Mouse (Mus musculus) stomach, embryonic 16.5 days (tissue): Measurements from ENCODE around the gene Tespa1. TPM values are rescaled to one million over a fixed set of nuclear protein-coding genes. Genes with fewer than 3 reads are reported as not detected.
"Not testable (repeated sequence)": the region's sequence is repeated elsewhere in the genome, so short reads cannot be mapped to it uniquely, and the experiment has no call there.

Source experiments
- ATAC-seq: fragments of 200-750 bp; cut with Nextera tagmentation; 2 replicates; pipeline ENCODE4 v1.8.0; 2017; ENCODE audit warnings: moderate number of reproducible peaks, moderate TSS enrichment; ENCODE audit not compliant: insufficient read depth, low FRiP score
- H3K27ac ChIP-seq: fragments of 300-500 bp; sonication (generic); 2 replicates; pipeline ENCODE4 v1.5.1; 2014; ENCODE audit warnings: low read length
- H3K27me3 ChIP-seq: fragments of 300-500 bp; sonication (generic); 2 replicates; pipeline ENCODE4 v1.6.1; 2014; ENCODE audit warnings: low read length, control low read depth, mixed read lengths; ENCODE audit not compliant: control insufficient read depth, insufficient read depth
- H3K36me3 ChIP-seq: fragments of 300-500 bp; sonication (generic); 2 replicates; pipeline ENCODE4 v1.6.1; 2014; ENCODE audit warnings: low read length; ENCODE audit not compliant: control insufficient read depth, insufficient read depth
- H3K4me1 ChIP-seq: fragments of 300-500 bp; sonication (generic); 2 replicates; pipeline ENCODE4 v1.6.1; 2014; ENCODE audit warnings: low read length, control low read depth, mixed read lengths; ENCODE audit not compliant: control insufficient read depth, insufficient read depth
- H3K4me2 ChIP-seq: fragments of 300-500 bp; sonication (generic); 2 replicates; pipeline ENCODE4 v1.6.1; 2014; ENCODE audit warnings: low read depth, low read length, mixed read lengths
- H3K4me3 ChIP-seq: fragments of 300-500 bp; sonication (generic); replicated peaks from 2 replicates; pipeline ENCODE4 v1.5.1; 2014; ENCODE audit warnings: mild to moderate bottlenecking, low read length
- H3K9ac ChIP-seq: fragments of 300-500 bp; sonication (generic); 2 replicates; pipeline ENCODE4 v1.6.1; 2014; ENCODE audit warnings: low read length
- H3K9me3 ChIP-seq: fragments of 300-500 bp; sonication (generic); replicated peaks from 2 replicates; pipeline ENCODE4 v1.6.1; 2016; ENCODE audit warnings: low read length, control low read depth; ENCODE audit not compliant: control insufficient read depth
- WGBS: fragments of 180-500 bp; shearing (Covaris S2); extraction: QIAGEN DNeasy Blood & Tissue Kit; methylation state at CpG from one replicate; pipeline ENCODE4 v1.1.7; 2014; 5-methylcytosine and 5-hydroxymethylcytosine counted together
- polyA plus RNA-seq: library from polyadenylated mRNA; unstranded; fragments of >200 nt; fragmentation: Nextera tagmentation; extraction: Ambion mirVana; gene quantifications from 2 replicates; pipeline ENCODE4 v1.2.1, GENCODE M21; 2015

Gene Tespa1
- polyA plus RNA-seq, result 0.74 and 1.6 TPM in 2 replicates

GRCm38 (mm10) chr10:130322637-130323036 lies at the start of gene Tespa1:
Gene Tespa1, plus strand, starts transcription at chr10:130322870.
- no peak within 1 kb of the TSS for H3K27ac ChIP-seq
- no peaks in the 10 kb centered on the region for H3K36me3 ChIP-seq
- H3K4me2 ChIP-seq, result no peak within 1 kb of the TSS
- no peaks in the 10 kb centered on the region for H3K4me1 ChIP-seq
- no peak for ATAC-seq
- 75% methylated on average over 5 of the region's 5 CpGs for WGBS
- H3K4me3 ChIP-seq, result no peak within 1 kb of the TSS
- H3K9me3 ChIP-seq, result no peaks in the 10 kb centered on the region
- H3K9ac ChIP-seq, result no peak within 1 kb of the TSS
- H3K27me3 ChIP-seq, result no peaks in the 10 kb centered on the region

- Histone ChIP-seq H3K9me3 (no peaks in the 10 kb centered on the region), H3K4me3 (no peak overlapping the region), H3K4me2 (no peak overlapping the region), H3K4me1 (no peaks in the 10 kb centered on the region), H3K27ac (no peak overlapping the region), H3K27me3 (no peaks in the 10 kb centered on the region), H3K36me3 (no peaks in the 10 kb centered on the region), H3K9ac (no peak overlapping the region)
- 79% methylated on average over 2 of the region's 2 CpGs for WGBS
- ATAC-seq, result no peak
Observed at GRCm38 (mm10) chr10:130275759-130276158, 46.9 kb upstream of the Tespa1 start.

GRCm38 (mm10) chr10:130276496-130276895 lies 46.2 kb upstream of the Tespa1 start:
- Histone ChIP-seq H3K4me2 (no peak overlapping the region), H3K9me3 (no peaks in the 10 kb centered on the region), H3K27ac (no peak overlapping the region), H3K4me1 (no peaks in the 10 kb centered on the region), H3K4me3 (no peak overlapping the region), H3K27me3 (no peaks in the 10 kb centered on the region), H3K9ac (no peak overlapping the region), H3K36me3 (no peaks in the 10 kb centered on the region)
- ATAC-seq, result no peak
- 75% methylated on average over 2 of the region's 2 CpGs for WGBS

DNA sequence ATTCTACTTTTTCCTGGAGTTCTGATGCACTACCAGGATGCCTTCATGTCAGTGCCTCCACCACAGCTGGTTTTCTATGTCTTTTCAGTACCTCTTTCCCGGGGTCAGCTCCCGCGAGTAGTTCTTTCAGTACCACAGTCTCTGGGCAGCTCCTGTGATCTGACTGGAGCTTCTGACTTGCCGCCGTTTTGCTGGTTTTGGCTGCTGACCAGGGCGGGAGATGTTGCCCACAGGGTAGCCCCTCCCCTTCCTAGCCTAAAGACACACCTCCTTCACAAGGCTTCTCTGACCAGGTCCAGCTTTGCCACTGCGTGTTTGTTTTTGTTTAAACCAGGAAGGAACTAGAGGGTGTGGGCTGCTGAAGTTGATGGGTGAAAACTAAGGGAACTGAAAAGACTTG lies 42.6 kb upstream of the Tespa1 start, which contains the start of gene Neurod4:
Neurod4 (minus strand) TSS at position 175 of the 400 bp plus-strand sequence.
- 0% methylated on average over 7 of the region's 7 CpGs for WGBS
- no peak within 1 kb of the TSS for H3K27ac ChIP-seq
- ATAC-seq, result peak; percentile 58; the same call in 1 of the 2 replicates
- H3K9me3 ChIP-seq, result no peaks in the 10 kb centered on the region
- no peaks in the 10 kb centered on the region for H3K36me3 ChIP-seq
- H3K4me2 ChIP-seq, result no peak within 1 kb of the TSS
- no peaks in the 10 kb centered on the region for H3K27me3 ChIP-seq
- no peak within 1 kb of the TSS for H3K4me3 ChIP-seq
- H3K4me1 ChIP-seq, result no peaks in the 10 kb centered on the region
- no peak within 1 kb of the TSS for H3K9ac ChIP-seq

GRCm38 (mm10) chr10:130281982-130282449 lies 40.7 kb upstream of the Tespa1 start:
- 14% methylated on average over 1 of the region's 1 CpGs for WGBS
- ATAC-seq, result no peak
- Histone ChIP-seq H3K9ac (no peak overlapping the region), H3K27me3 (no peaks in the 10 kb centered on the region), H3K4me1 (no peaks in the 10 kb centered on the region), H3K4me2 (no peak overlapping the region), H3K4me3 (no peak overlapping the region), H3K36me3 (no peaks in the 10 kb centered on the region), H3K9me3 (no peaks in the 10 kb centered on the region), H3K27ac (no peak overlapping the region)

- Histone ChIP-seq H3K9ac (no peak overlapping the region), H3K4me3 (no peak overlapping the region), H3K36me3 (no peaks in the 10 kb centered on the region), H3K9me3 (no peaks in the 10 kb centered on the region), H3K4me2 (no peak overlapping the region), H3K27me3 (no peaks in the 10 kb centered on the region), H3K27ac (no peak overlapping the region), H3K4me1 (no peaks in the 10 kb centered on the region)
- 60% methylated on average over 1 of the region's 1 CpGs for WGBS
- no peak for ATAC-seq
Observed at GRCm38 (mm10) chr10:130287201-130287600, 35.5 kb upstream of the Tespa1 start.

DNA sequence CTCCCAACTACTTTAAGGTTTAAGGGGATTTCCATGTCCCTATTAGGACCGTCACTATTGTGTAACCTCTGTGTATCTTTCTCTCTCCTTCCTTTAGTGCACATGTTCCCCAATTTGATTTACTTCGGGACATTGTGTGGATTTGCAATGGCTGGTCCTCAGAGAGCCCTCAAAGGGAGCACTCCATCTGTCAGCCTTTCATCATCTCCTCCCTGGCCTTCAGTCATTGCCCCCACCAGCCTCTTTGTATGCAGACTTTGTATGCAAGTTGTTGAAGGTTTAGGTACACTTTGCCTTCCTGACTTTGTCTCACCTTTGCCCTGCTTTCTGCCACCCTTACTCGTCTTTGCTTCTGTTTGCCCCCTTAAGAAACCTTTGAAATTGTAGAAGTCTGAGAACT lies 34.7 kb upstream of the Tespa1 start:
- Histone ChIP-seq H3K4me1 (no peaks in the 10 kb centered on the region), H3K9me3 (no peaks in the 10 kb centered on the region), H3K27ac (no peak overlapping the region), H3K4me3 (no peak overlapping the region), H3K36me3 (no peaks in the 10 kb centered on the region), H3K9ac (no peak overlapping the region), H3K27me3 (no peaks in the 10 kb centered on the region), H3K4me2 (no peak overlapping the region)
- WGBS, result 45% methylated on average over 3 of the region's 3 CpGs
- no peak for ATAC-seq

- H3K9me3 ChIP-seq, result no peaks in the 10 kb centered on the region
- H3K4me1 ChIP-seq, result no peaks in the 10 kb centered on the region
- H3K4me2 ChIP-seq, result no peak overlapping the region
- no peaks in the 10 kb centered on the region for H3K36me3 ChIP-seq
- H3K4me3 ChIP-seq, result no peak overlapping the region
- no peak for ATAC-seq
- H3K27ac ChIP-seq, result no peak overlapping the region
- H3K9ac ChIP-seq, result no peak overlapping the region
- WGBS, result 27% methylated on average over 3 of the region's 3 CpGs
- H3K27me3 ChIP-seq, result no peaks in the 10 kb centered on the region
Observed at GRCm38 (mm10) chr10:130293741-130294408, 28.8 kb upstream of the Tespa1 start.

DNA sequence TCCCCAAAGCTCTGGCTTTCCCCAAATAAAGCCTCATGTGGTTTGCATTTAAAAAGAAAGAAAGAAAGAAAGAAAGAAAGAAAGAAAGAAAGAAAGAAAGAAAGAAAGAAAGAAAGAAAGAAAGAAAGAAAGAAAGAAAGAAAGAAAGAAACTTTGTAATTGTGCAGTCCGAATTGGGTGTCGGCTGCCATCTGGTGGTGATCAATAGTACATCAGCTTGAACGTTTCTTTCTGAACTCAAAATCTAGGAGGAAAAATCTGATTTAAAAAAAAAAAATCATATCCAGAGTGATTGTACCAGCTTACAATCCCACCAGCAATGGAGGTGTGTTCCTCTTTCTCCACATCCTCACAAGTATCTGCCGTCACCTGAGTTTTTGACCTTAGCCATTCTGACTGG lies 23.9 kb upstream of the Tespa1 start:
- WGBS, result 12% methylated on average over 4 of the region's 4 CpGs
- H3K9me3 ChIP-seq, H3K4me3 ChIP-seq, H3K4me2 ChIP-seq, H3K4me1 ChIP-seq, H3K27me3 ChIP-seq, H3K9ac ChIP-seq, H3K36me3 ChIP-seq, H3K27ac ChIP-seq, ATAC-seq: not testable (repeated sequence)
